Mouse (Mus musculus): ENCODE results near the gene Cpeb4. TPM values are rescaled to one million over a fixed set of nuclear protein-coding genes. Genes with fewer than 3 reads are reported as not detected.
"Not testable (repeated sequence)": the region's sequence is repeated elsewhere in the genome, so short reads cannot be mapped to it uniquely, and the experiment has no call there.

The Cpeb4 gene
- total and polyA plus RNA-seq, 2 experiments from 2014 or later: 15.8 to 75.7 TPM

DNA sequence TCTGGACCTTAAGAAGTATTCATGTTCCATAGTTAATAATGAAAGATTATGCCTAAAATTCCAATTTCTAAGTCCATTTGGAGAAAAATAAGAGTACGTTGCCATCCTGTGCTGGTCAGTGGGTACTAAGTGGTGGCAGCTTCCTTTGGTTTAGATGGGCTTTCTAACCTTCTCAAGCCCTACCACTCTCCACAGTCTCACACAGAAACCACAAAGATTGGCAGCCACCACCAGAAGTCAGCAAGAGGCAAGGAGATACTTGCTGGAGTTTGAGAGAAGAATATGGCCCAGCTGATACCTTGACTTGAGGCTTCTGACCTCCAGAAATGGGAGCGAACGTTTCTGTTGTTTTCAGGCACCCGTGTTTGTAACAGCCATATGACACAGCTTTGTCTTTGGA is 34.3 kb upstream of the Cpeb4 start:
- no peaks in the 10 kb centered on the region for H3K9me3 ChIP-seq (ENCODE audit: low read length)
- no peak overlapping the region for H3K27ac ChIP-seq
- no peaks in the 10 kb centered on the region for H3K27me3 ChIP-seq (ENCODE audit: insufficient read depth, low read length)
- no peak overlapping the region for H3K4me2 ChIP-seq (ENCODE audit: low read depth, low read length)
- no peak for ATAC-seq
- TF ChIP-seq CTCF (IDR thresholded peaks at IDR 0.05; ENCODE audit: low read depth): no peak
- no peaks in the 10 kb centered on the region for H3K36me3 ChIP-seq (ENCODE audit: insufficient read depth, low read length)
- no peak overlapping the region for H3K4me3 ChIP-seq (ENCODE audit: low read length)
- 74% methylated on average over 4 of the region's 4 CpGs for WGBS
- H3K4me1 ChIP-seq (ENCODE audit: insufficient read depth, low read length): peaks cover 19% of the 10 kb centered on the region
- DNase-seq (ENCODE audit: low spot score): no peak
- no peak overlapping the region for H3K9ac ChIP-seq (replicated peaks; ENCODE audit: low read length)

DNA sequence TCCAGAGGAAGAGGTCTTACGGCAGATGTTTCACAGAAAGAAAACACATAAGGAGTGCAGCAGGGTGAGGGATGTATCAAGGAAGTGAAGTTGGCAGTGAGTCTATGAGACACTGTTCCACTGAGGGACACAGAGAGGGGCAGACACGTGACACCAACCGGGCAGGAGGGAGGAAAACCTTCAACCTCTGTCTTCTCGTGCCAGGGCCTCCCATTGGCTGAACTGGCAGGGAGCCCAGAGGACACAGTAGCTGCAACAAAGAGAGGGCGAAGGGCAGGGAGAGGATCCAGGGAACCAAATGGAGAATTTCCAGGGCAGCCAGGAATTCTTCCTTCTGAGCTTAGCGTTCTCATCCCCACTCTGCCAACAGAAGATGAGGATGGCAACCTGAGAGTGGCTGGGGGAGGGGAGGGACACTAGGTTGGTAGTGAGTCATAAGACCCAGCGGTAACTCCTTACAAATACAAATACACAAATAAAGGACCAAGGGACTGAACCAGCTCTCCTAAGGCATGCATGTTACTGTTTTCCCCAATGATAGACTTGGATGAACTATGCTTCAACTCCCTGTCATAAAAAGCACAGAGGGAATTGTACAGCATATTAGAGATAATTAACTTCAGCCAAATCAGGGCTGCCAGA is 33.4 kb upstream of the Cpeb4 start:
- 16% methylated on average over 7 of the region's 7 CpGs for WGBS
- peaks cover 19% of the 10 kb centered on the region for H3K4me1 ChIP-seq (ENCODE audit: insufficient read depth, low read length)
- H3K4me3 ChIP-seq (ENCODE audit: low read length): no peak overlapping the region
- DNase-seq (ENCODE audit: low spot score) (peak; percentile 86), ATAC-seq (peak; percentile 90)
- 0 out of 2 replicates have a peak overlapping the region, but pooled peaks have one; percentile 10 for H3K4me2 ChIP-seq (ENCODE audit: low read depth, low read length)
- TF ChIP-seq CTCF (IDR thresholded peaks at IDR 0.05; ENCODE audit: low read depth): no peak
- no peaks in the 10 kb centered on the region for H3K36me3 ChIP-seq (ENCODE audit: insufficient read depth, low read length)
- no peaks in the 10 kb centered on the region for H3K9me3 ChIP-seq (ENCODE audit: low read length)
- H3K27me3 ChIP-seq (ENCODE audit: insufficient read depth, low read length): no peaks in the 10 kb centered on the region
- peak overlapping the region; percentile 72 for H3K27ac ChIP-seq
- H3K9ac ChIP-seq (replicated peaks; ENCODE audit: low read length): no peak overlapping the region

- no peaks in the 10 kb centered on the region for H3K36me3 ChIP-seq (ENCODE audit: insufficient read depth, low read length)
- DNase-seq (ENCODE audit: low spot score) (no peak), ATAC-seq (peak; percentile 8; the same call in 1 of the 2 replicates)
- peaks cover 19% of the 10 kb centered on the region for H3K4me1 ChIP-seq (ENCODE audit: insufficient read depth, low read length)
- 12% methylated on average over 6 of the region's 6 CpGs for WGBS
- H3K27ac ChIP-seq: peak overlapping the region; percentile 72
- H3K4me3 ChIP-seq (ENCODE audit: low read length): no peak overlapping the region
- 0 out of 2 replicates have a peak overlapping the region, but pooled peaks have one; percentile 10 for H3K4me2 ChIP-seq (ENCODE audit: low read depth, low read length)
- no peak for TF ChIP-seq CTCF (IDR thresholded peaks at IDR 0.05; ENCODE audit: low read depth)
- no peaks in the 10 kb centered on the region for H3K27me3 ChIP-seq (ENCODE audit: insufficient read depth, low read length)
- no peaks in the 10 kb centered on the region for H3K9me3 ChIP-seq (ENCODE audit: low read length)
- no peak overlapping the region for H3K9ac ChIP-seq (replicated peaks; ENCODE audit: low read length)
These were observed 32.9 kb upstream of the Cpeb4 start for GRCm38 (mm10) chr11:31839084-31839460.

DNA sequence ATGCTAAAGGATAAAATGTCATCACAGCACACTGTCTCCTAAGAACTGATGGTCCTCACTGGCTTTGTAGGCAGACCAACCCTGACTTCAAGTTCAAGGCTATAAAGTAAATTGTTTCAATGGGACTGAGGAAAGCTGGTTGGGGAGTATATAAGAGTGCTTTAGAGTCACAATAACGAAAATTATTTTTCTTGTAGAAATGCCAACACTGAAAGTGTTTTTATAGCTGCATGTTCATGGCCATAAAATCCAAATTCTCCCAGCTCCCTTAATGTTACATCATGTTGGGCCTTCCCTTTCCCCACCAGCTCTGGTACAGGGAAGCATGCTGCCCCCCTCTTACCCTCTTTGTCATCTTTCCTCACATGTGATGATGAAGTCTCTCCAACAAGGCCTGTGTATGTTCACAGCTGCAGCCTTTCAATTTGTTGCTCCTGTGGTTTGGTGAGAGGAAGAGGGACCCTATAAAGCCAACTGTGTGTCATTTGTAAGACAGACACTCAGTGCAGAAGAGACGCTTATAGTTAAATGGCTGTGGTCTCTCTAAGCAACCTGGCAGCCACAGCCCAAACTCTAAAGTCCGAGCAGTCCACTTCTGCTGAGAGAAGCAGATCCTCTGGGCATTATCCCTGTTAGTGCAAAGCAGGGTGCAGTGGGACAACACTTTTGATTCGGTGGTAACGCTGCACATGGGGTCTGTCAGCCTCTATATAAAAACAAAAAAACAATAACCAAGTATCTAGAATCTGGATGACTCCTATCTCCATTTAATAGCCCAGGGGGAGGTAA is 29.6 kb upstream of the Cpeb4 start:
- ATAC-seq: no peak
- TF ChIP-seq CTCF (IDR thresholded peaks at IDR 0.05; ENCODE audit: low read depth): no peak
- DNase-seq (ENCODE audit: low spot score): no peak
- 69% methylated on average over 5 of the region's 5 CpGs for WGBS
- H3K36me3 ChIP-seq (ENCODE audit: insufficient read depth, low read length): no peaks in the 10 kb centered on the region
- H3K27me3 ChIP-seq (ENCODE audit: insufficient read depth, low read length): no peaks in the 10 kb centered on the region
- peaks cover 22% of the 10 kb centered on the region for H3K4me1 ChIP-seq (ENCODE audit: insufficient read depth, low read length)
- H3K27ac ChIP-seq: no peak overlapping the region
- H3K4me2 ChIP-seq (ENCODE audit: low read depth, low read length): no peak overlapping the region
- no peak overlapping the region for H3K9ac ChIP-seq (replicated peaks; ENCODE audit: low read length)
- H3K4me3 ChIP-seq (ENCODE audit: low read length): no peak overlapping the region
- H3K9me3 ChIP-seq (ENCODE audit: low read length): no peaks in the 10 kb centered on the region

DNA sequence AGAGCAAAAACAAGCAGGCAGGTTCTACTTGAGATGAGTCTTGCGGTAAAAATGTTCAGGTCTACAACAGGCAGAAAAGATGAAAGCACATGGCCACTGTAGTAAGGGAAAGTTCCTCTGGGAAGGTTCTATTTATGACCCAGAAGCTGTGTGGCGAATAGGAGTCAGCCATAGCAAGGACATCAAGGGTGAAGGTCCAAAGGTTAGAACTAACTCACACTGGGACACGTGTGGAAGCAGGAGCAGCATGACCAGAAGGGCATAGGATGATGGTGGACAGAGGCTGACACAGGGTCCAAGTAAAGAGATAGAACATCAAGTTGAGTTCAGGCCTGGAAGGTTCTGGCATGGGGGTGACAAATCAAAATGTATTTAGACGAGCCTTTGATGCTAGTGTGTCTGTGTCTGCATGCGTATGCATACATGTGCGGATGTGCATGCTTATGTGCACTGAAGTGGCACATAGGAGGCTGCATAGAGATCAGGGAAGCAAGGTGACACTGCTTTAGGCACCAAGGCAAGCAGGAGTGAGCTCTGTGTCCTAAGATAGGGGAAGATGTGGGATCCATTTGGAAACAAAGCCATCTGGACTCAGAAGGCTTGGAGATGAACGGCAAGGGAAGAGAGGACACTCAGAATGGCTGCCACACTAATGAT is 28.7 kb upstream of the Cpeb4 start:
- no peak for ATAC-seq
- Histone ChIP-seq H3K4me1 (ENCODE audit: insufficient read depth, low read length) (peaks cover 19% of the 10 kb centered on the region), H3K9me3 (ENCODE audit: low read length) (no peaks in the 10 kb centered on the region)

DNA sequence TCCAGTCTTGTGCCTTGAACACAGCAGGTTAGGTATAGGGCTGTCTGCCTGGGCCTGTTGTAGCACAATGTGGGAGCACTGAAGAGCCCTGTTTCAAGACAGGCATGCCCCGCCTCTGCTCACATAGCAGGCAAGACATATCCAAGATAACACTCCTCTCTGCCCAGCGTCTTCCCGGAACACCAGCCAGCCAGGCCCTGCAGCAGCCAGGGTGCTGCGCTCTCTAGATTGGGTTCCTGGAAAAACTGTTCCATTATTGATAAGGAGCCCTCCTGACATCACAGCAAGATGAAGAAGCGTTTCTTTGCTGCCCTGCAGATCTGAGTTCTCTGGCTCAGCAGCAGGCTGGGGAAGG is 28.2 kb upstream of the Cpeb4 start:
- ATAC-seq: no peak

More for the DNA sequence above, 28.7 kb upstream of the Cpeb4 start:
- no peaks in the 10 kb centered on the region for H3K36me3 ChIP-seq (ENCODE audit: insufficient read depth, low read length)
- TF ChIP-seq CTCF (IDR thresholded peaks at IDR 0.05; ENCODE audit: low read depth): no peak
- no peak for DNase-seq (ENCODE audit: low spot score)
- H3K27ac ChIP-seq: no peak overlapping the region
- WGBS: 88% methylated on average over 7 of the region's 7 CpGs
- H3K4me2 ChIP-seq (ENCODE audit: low read depth, low read length): no peak overlapping the region
- H3K4me3 ChIP-seq (ENCODE audit: low read length): no peak overlapping the region
- H3K27me3 ChIP-seq (ENCODE audit: insufficient read depth, low read length): no peaks in the 10 kb centered on the region
- H3K9ac ChIP-seq (replicated peaks; ENCODE audit: low read length): no peak overlapping the region

DNA sequence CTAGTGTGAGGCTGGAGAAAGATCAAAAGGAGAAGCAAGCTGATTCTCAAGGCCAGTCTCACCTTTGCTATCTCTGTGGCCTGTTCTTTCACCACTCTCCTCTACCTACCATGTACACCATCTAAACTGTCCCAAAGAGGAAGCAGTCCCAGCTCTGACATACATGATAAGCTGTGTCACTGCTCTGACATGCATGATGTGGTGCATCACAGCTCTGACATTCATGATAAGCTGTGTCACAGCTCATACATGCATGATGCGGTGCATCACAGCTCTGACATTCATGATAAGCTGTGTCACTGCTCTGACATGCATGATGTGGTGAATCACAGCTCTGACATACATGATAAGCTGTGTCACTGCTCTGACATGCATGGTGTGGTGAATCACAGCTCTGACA is 26.9 kb upstream of the Cpeb4 start:
- not testable (repeated sequence) for ATAC-seq; H3K36me3 ChIP-seq (ENCODE audit: insufficient read depth, low read length); H3K9me3 ChIP-seq (ENCODE audit: low read length); H3K27ac ChIP-seq; H3K27me3 ChIP-seq (ENCODE audit: insufficient read depth, low read length); H3K4me2 ChIP-seq (ENCODE audit: low read depth, low read length); H3K9ac ChIP-seq (replicated peaks; ENCODE audit: low read length); DNase-seq (ENCODE audit: low spot score); H3K4me3 ChIP-seq (ENCODE audit: low read length)
- WGBS: 95% methylated on average over 1 of the region's 1 CpGs
- H3K4me1 ChIP-seq (ENCODE audit: insufficient read depth, low read length): peaks cover 10% of the 10 kb centered on the region

More for the DNA sequence above, 28.2 kb upstream of the Cpeb4 start:
- Histone ChIP-seq H3K4me1 (ENCODE audit: insufficient read depth, low read length) (peaks cover 19% of the 10 kb centered on the region), H3K36me3 (ENCODE audit: insufficient read depth, low read length) (no peaks in the 10 kb centered on the region), H3K27ac (no peak overlapping the region), H3K9me3 (ENCODE audit: low read length) (no peaks in the 10 kb centered on the region), H3K9ac (replicated peaks; ENCODE audit: low read length) (no peak overlapping the region), H3K4me3 (ENCODE audit: low read length) (no peak overlapping the region), H3K4me2 (ENCODE audit: low read depth, low read length) (no peak overlapping the region), H3K27me3 (ENCODE audit: insufficient read depth, low read length) (no peaks in the 10 kb centered on the region)
- DNase-seq (ENCODE audit: low spot score): no peak
- 77% methylated on average over 5 of the region's 5 CpGs for WGBS
- TF ChIP-seq CTCF (IDR thresholded peaks at IDR 0.05; ENCODE audit: low read depth): no peak
